Mouse (Mus musculus) stomach, embryonic 16.5 days (tissue): ENCODE measurements around the gene Panx1. TPM values are rescaled to one million over a fixed set of nuclear protein-coding genes. Genes with fewer than 3 reads are reported as not detected.

ENCODE experiments used
- ATAC-seq: fragments of 200-750 bp; cut with Nextera tagmentation; 2 replicates; pipeline ENCODE4 v1.8.0; 2017; ENCODE audit warnings: moderate number of reproducible peaks, moderate TSS enrichment; ENCODE audit not compliant: insufficient read depth, low FRiP score
- H3K27ac ChIP-seq: fragments of 300-500 bp; sonication (generic); 2 replicates; pipeline ENCODE4 v1.5.1; 2014; ENCODE audit warnings: low read length
- H3K27me3 ChIP-seq: fragments of 300-500 bp; sonication (generic); 2 replicates; pipeline ENCODE4 v1.6.1; 2014; ENCODE audit warnings: low read length, control low read depth, mixed read lengths; ENCODE audit not compliant: control insufficient read depth, insufficient read depth
- H3K36me3 ChIP-seq: fragments of 300-500 bp; sonication (generic); 2 replicates; pipeline ENCODE4 v1.6.1; 2014; ENCODE audit warnings: low read length; ENCODE audit not compliant: control insufficient read depth, insufficient read depth
- H3K4me1 ChIP-seq: fragments of 300-500 bp; sonication (generic); 2 replicates; pipeline ENCODE4 v1.6.1; 2014; ENCODE audit warnings: low read length, control low read depth, mixed read lengths; ENCODE audit not compliant: control insufficient read depth, insufficient read depth
- H3K4me2 ChIP-seq: fragments of 300-500 bp; sonication (generic); 2 replicates; pipeline ENCODE4 v1.6.1; 2014; ENCODE audit warnings: low read depth, low read length, mixed read lengths
- H3K4me3 ChIP-seq: fragments of 300-500 bp; sonication (generic); replicated peaks from 2 replicates; pipeline ENCODE4 v1.5.1; 2014; ENCODE audit warnings: mild to moderate bottlenecking, low read length
- H3K9ac ChIP-seq: fragments of 300-500 bp; sonication (generic); 2 replicates; pipeline ENCODE4 v1.6.1; 2014; ENCODE audit warnings: low read length
- H3K9me3 ChIP-seq: fragments of 300-500 bp; sonication (generic); replicated peaks from 2 replicates; pipeline ENCODE4 v1.6.1; 2016; ENCODE audit warnings: low read length, control low read depth; ENCODE audit not compliant: control insufficient read depth
- WGBS: fragments of 180-500 bp; shearing (Covaris S2); extraction: QIAGEN DNeasy Blood & Tissue Kit; methylation state at CpG from one replicate; pipeline ENCODE4 v1.1.7; 2014; 5-methylcytosine and 5-hydroxymethylcytosine counted together
- polyA plus RNA-seq: library from polyadenylated mRNA; unstranded; fragments of >200 nt; fragmentation: Nextera tagmentation; extraction: Ambion mirVana; gene quantifications from 2 replicates; pipeline ENCODE4 v1.2.1, GENCODE M21; 2015

The Panx1 gene
- polyA plus RNA-seq, 1 experiment from 2014 or later, result 25.9 TPM

GRCm38 (mm10) chr9:14988606-14989293 lies 56.5 kb downstream of the Panx1 start:
- H3K4me2 ChIP-seq, result no peak overlapping the region
- WGBS, result 97% methylated on average over 1 of the region's 1 CpGs
- H3K9ac ChIP-seq, result no peak overlapping the region
- H3K27me3 ChIP-seq, result no peaks in the 10 kb centered on the region
- no peak overlapping the region for H3K27ac ChIP-seq
- H3K4me3 ChIP-seq, result no peak overlapping the region
- no peaks in the 10 kb centered on the region for H3K9me3 ChIP-seq
- ATAC-seq, result no peak
- H3K4me1 ChIP-seq, result no peaks in the 10 kb centered on the region
- H3K36me3 ChIP-seq, result no peaks in the 10 kb centered on the region

GRCm38 (mm10) chr9:14983141-14983540 lies 62.1 kb downstream of the Panx1 start:
- H3K4me2 ChIP-seq, result no peak overlapping the region
- ATAC-seq, result no peak
- H3K9me3 ChIP-seq, result no peaks in the 10 kb centered on the region
- no peaks in the 10 kb centered on the region for H3K27me3 ChIP-seq
- no peaks in the 10 kb centered on the region for H3K36me3 ChIP-seq
- no peak overlapping the region for H3K4me3 ChIP-seq
- no peaks in the 10 kb centered on the region for H3K4me1 ChIP-seq
- no peak overlapping the region for H3K9ac ChIP-seq
- H3K27ac ChIP-seq, result no peak overlapping the region
- 57% methylated on average over 3 of the region's 3 CpGs for WGBS

- H3K4me3 ChIP-seq, result no peak overlapping the region
- no peaks in the 10 kb centered on the region for H3K27me3 ChIP-seq
- ATAC-seq, result no peak
- H3K9me3 ChIP-seq, result no peaks in the 10 kb centered on the region
- H3K27ac ChIP-seq, result no peak overlapping the region
- H3K9ac ChIP-seq, result no peak overlapping the region
- no peaks in the 10 kb centered on the region for H3K36me3 ChIP-seq
- H3K4me2 ChIP-seq, result no peak overlapping the region
- no peaks in the 10 kb centered on the region for H3K4me1 ChIP-seq
Observed at GRCm38 (mm10) chr9:14982683-14983082, 62.6 kb downstream of the Panx1 start.

- Histone ChIP-seq H3K27ac (no peak overlapping the region), H3K36me3 (no peaks in the 10 kb centered on the region), H3K4me1 (no peaks in the 10 kb centered on the region), H3K4me2 (no peak overlapping the region), H3K9ac (no peak overlapping the region), H3K4me3 (no peak overlapping the region), H3K9me3 (no peaks in the 10 kb centered on the region), H3K27me3 (no peaks in the 10 kb centered on the region)
- WGBS, result 76% methylated on average over 4 of the region's 4 CpGs
- ATAC-seq, result no peak
Observed at GRCm38 (mm10) chr9:14981539-14982155, 63.6 kb downstream of the Panx1 start.

- ATAC-seq, result no peak
- 76% methylated on average over 6 of the region's 6 CpGs for WGBS
- Histone ChIP-seq H3K4me1 (no peaks in the 10 kb centered on the region), H3K4me2 (no peak overlapping the region), H3K36me3 (no peaks in the 10 kb centered on the region), H3K27me3 (no peaks in the 10 kb centered on the region), H3K4me3 (no peak overlapping the region), H3K9ac (no peak overlapping the region), H3K27ac (no peak overlapping the region), H3K9me3 (no peaks in the 10 kb centered on the region)
Observed at GRCm38 (mm10) chr9:14974251-14975232, 70.7 kb downstream of the Panx1 start.

- H3K4me2 ChIP-seq, result no peak overlapping the region
- H3K9ac ChIP-seq, result no peak overlapping the region
- H3K36me3 ChIP-seq, result no peaks in the 10 kb centered on the region
- H3K27ac ChIP-seq, result no peak overlapping the region
- no peak overlapping the region for H3K4me3 ChIP-seq
- no peaks in the 10 kb centered on the region for H3K9me3 ChIP-seq
- no peaks in the 10 kb centered on the region for H3K4me1 ChIP-seq
- ATAC-seq, result no peak
- WGBS, result 76% methylated on average over 7 of the region's 7 CpGs
- no peaks in the 10 kb centered on the region for H3K27me3 ChIP-seq
Observed at GRCm38 (mm10) chr9:14973762-14974161, 71.5 kb downstream of the Panx1 start.

- no peaks in the 10 kb centered on the region for H3K27me3 ChIP-seq
- WGBS, result 78% methylated on average over 3 of the region's 3 CpGs
- no peak overlapping the region for H3K4me2 ChIP-seq
- ATAC-seq, result no peak
- H3K27ac ChIP-seq, result no peak overlapping the region
- H3K36me3 ChIP-seq, result no peaks in the 10 kb centered on the region
- H3K9ac ChIP-seq, result no peak overlapping the region
- H3K4me3 ChIP-seq, result no peak overlapping the region
- H3K4me1 ChIP-seq, result no peaks in the 10 kb centered on the region
- no peaks in the 10 kb centered on the region for H3K9me3 ChIP-seq
Observed at GRCm38 (mm10) chr9:14970805-14971525, 74.3 kb downstream of the Panx1 start.

- WGBS, result 57% methylated on average over 4 of the region's 4 CpGs
- no peak overlapping the region for H3K4me2 ChIP-seq
- H3K36me3 ChIP-seq, result no peaks in the 10 kb centered on the region
- H3K27ac ChIP-seq, result no peak overlapping the region
- ATAC-seq, result no peak
- no peak overlapping the region for H3K9ac ChIP-seq
- no peaks in the 10 kb centered on the region for H3K9me3 ChIP-seq
- no peaks in the 10 kb centered on the region for H3K27me3 ChIP-seq
- no peak overlapping the region for H3K4me3 ChIP-seq
- H3K4me1 ChIP-seq, result no peaks in the 10 kb centered on the region
Observed at GRCm38 (mm10) chr9:14970211-14970610, 75.1 kb downstream of the Panx1 start.
